ENCODE assay signal across 25 mouse cellular contexts in genomic region chr16:42859251-42859650, GRCm38 (mm10). TPM values are rescaled to one million over a fixed set of nuclear protein-coding genes. Genes with fewer than 3 reads are reported as not detected.
DNase-seq lines count a peak whose midpoint lies in the region; ATAC-seq lines count a peak whose summit lies in the region.
"Had no signal": no experiment of that assay in that cellular context is flagged by ENCODE, and none has a peak within 500 bp of the region (broad histone marks: within the 10 kb centered on the region; RNA-seq: fewer than 3 reads in every experiment).

No protein-coding gene starts in this region.

- H3K36me3 ChIP-seq in hindbrain, embryonic 13.5 days = no peaks in the 10 kb centered on the region
- H3K36me3 ChIP-seq: G1E had no signal

- no peaks in the 10 kb centered on the region for H3K9me3 ChIP-seq in hindbrain, embryonic 13.5 days
- H3K9me3 ChIP-seq: G1E had no signal

- H3K4me3 ChIP-seq in hindbrain, embryonic 13.5 days = no peak overlapping the region

- DNase-seq in 3T3-L1 (ENCODE audit: low read depth, low spot score) (peak; percentile 62), 416B (ENCODE audit: low read depth) (peak; percentile 74), NIH3T3 (ENCODE audit: low read depth) (peak; percentile 17)
- no peak for DNase-seq in adrenal gland, postnatal 14 days
- no peak for DNase-seq in spleen, postnatal 36 days (ENCODE audit: low spot score in 2 of 2)
- DNase-seq in heart, postnatal 10 days = no peak
- DNase-seq: adrenal gland, adult 2 months; adrenal gland, adult 8-10 months; adrenal gland, postnatal 10 days; adrenal gland, postnatal 25 days; adrenal gland, postnatal 36 days; B cell, adult 2 months; cerebellum, adult 11 months; cerebellum, adult 11-12 months; cerebellum, adult 18-20 months; cerebellum, adult 2 months; cerebellum, adult 8-10 months; cerebellum, adult 9-10 months had no signal

- H3K27ac ChIP-seq in hindbrain, embryonic 13.5 days = no peak overlapping the region

- H3K4me2 ChIP-seq in hindbrain, embryonic 13.5 days = no peak overlapping the region

- H3K4me1 ChIP-seq in hindbrain, embryonic 13.5 days (replicated peaks) = no peaks in the 10 kb centered on the region

- WGBS in hindbrain, embryonic 13.5 days = 88% methylated on average over 4 of the region's 4 CpGs

- ATAC-seq in megakaryocyte progenitor cell, adult 5-6 weeks (replicated peaks; ENCODE audit: poor library complexity) = peak; percentile 44; the same call in 1 of the 2 replicates
- no peak for ATAC-seq in hindbrain, embryonic 13.5 days (ENCODE audit: low FRiP score)
- ATAC-seq: activated CD4-positive, CD25-positive, alpha-beta regulatory T cell, adult 4 months; CD4-positive, CD25-positive, alpha-beta regulatory T cell, adult 4 months; Patski had no signal

- H3K27me3 ChIP-seq in hindbrain, embryonic 13.5 days = no peaks in the 10 kb centered on the region
- H3K27me3 ChIP-seq: CH12.LX, Patski had no signal

- H3K9ac ChIP-seq in hindbrain, embryonic 13.5 days = no peak overlapping the region

- intact Hi-C loops in heart, postnatal 10 days (cut with DNase I) = no loop called here

RNA-seq across cellular contexts. Expression of gene Zbtb20, which starts 16.4 kb away (rescaled TPM):
- total RNA-seq in megakaryocyte progenitor cell, adult 5-6 weeks (2015) = 10.9 and 13.1 TPM in 2 replicates
- total RNA-seq in megakaryocyte progenitor cell, adult 5-6 weeks (2017) = 5.2 and 15.9 TPM in 2 replicates
- total RNA-seq in adrenal gland, postnatal 14 days (2021) = 143 and 147 TPM in 2 replicates
- 61.5 and 65.7 TPM in 2 replicates for polyA plus RNA-seq in hindbrain, embryonic 13.5 days (2015; fragmentation: Nextera tagmentation; extraction: Ambion mirVana)
- 100 to 1,000 TPM; 149 to 160 TPM for total RNA-seq in heart, postnatal 10 days (2021)

Comparison
In these comparisons a context has a peak if more than half of its experiments do, and no peak if none do; other contexts are left out.
1. DNase-seq: peak in 3T3-L1 (single experiment), 416B (single experiment) and NIH3T3 (single experiment); none in adrenal gland, postnatal 14 days (single experiment), spleen, postnatal 36 days (0 of 2) and heart, postnatal 10 days (0 of 2).